Mouse (Mus musculus): ENCODE data around the gene Polm. TPM values are rescaled to one million over a fixed set of nuclear protein-coding genes. Genes with fewer than 3 reads are reported as not detected.

Gene Polm
- polyA plus RNA-seq, 1 experiment, result 14.7 TPM

- Histone ChIP-seq H3K4me3 (ENCODE audit: insufficient read depth, low read depth, low read length) (0 out of 2 replicates have a peak overlapping the region, but pooled peaks have one; percentile 7), H3K4me1 (ENCODE audit: control insufficient read depth, insufficient read depth, low read length) (peaks cover 5% of the 10 kb centered on the region; the same call in 1 of the 2 replicates), H3K27me3 (replicated peaks; ENCODE audit: control insufficient read depth, insufficient read depth, low read length) (no peaks in the 10 kb centered on the region), H3K27ac (ENCODE audit: insufficient read depth, low read depth, low read length) (no peak overlapping the region), H3K36me3 (ENCODE audit: control insufficient read depth, insufficient read depth, low read length) (no peaks in the 10 kb centered on the region)
- WGBS, result 6% methylated on average over 5 of the region's 5 CpGs
- no peak for DNase-seq
- TF ChIP-seq CTCF (conservative IDR thresholded peaks at IDR 0.05; ENCODE audit: insufficient read depth, insufficient read length, low read depth, low read length), result no peak
- no peak for TF ChIP-seq POLR2A (IDR thresholded peaks at IDR 0.05; ENCODE audit: low read depth, low read length)
Observed at GRCm38 (mm10) chr11:5877421-5877820, 39.6 kb upstream of the Polm start.

GRCm38 (mm10) chr11:5873192-5873591 is 35.4 kb upstream of the Polm start:
- 97% methylated on average over 9 of the region's 9 CpGs for WGBS
- no peaks in the 10 kb centered on the region for H3K36me3 ChIP-seq (ENCODE audit: control insufficient read depth, insufficient read depth, low read length)
- DNase-seq, result no peak
- no peaks in the 10 kb centered on the region for H3K4me1 ChIP-seq (ENCODE audit: control insufficient read depth, insufficient read depth, low read length)
- H3K4me3 ChIP-seq (ENCODE audit: insufficient read depth, low read depth, low read length), result no peak overlapping the region
- H3K27me3 ChIP-seq (replicated peaks; ENCODE audit: control insufficient read depth, insufficient read depth, low read length), result no peaks in the 10 kb centered on the region
- no peak overlapping the region for H3K27ac ChIP-seq (ENCODE audit: insufficient read depth, low read depth, low read length)
- TF ChIP-seq CTCF (conservative IDR thresholded peaks at IDR 0.05; ENCODE audit: insufficient read depth, insufficient read length, low read depth, low read length) (no peak), POLR2A (IDR thresholded peaks at IDR 0.05; ENCODE audit: low read depth, low read length) (no peak)

DNA sequence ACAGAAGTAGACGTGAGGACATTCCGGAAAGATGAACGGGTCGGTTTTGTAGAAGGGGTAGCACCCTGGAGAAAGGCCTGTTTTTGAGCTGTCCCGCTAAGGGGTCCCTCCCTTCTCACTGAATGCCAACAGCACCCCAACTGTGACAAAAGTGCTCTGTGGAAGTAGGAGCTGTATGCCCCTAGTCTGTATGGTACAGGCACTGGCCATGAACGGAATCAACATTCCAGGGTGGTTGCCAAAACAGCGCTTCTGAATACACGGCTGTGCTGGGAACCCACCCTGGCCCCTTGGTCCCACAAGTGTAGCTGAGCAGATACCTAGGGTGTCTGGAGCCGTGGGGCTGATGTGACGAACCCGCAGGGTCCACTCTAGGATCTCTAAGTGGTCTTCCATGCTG is 34.9 kb upstream of the Polm start:
- no peaks in the 10 kb centered on the region for H3K4me1 ChIP-seq (ENCODE audit: control insufficient read depth, insufficient read depth, low read length)
- H3K27me3 ChIP-seq (replicated peaks; ENCODE audit: control insufficient read depth, insufficient read depth, low read length), result no peaks in the 10 kb centered on the region
- H3K4me3 ChIP-seq (ENCODE audit: insufficient read depth, low read depth, low read length), result no peak overlapping the region
- 96% methylated on average over 11 of the region's 11 CpGs for WGBS
- H3K27ac ChIP-seq (ENCODE audit: insufficient read depth, low read depth, low read length), result no peak overlapping the region
- no peak for DNase-seq
- TF ChIP-seq POLR2A (IDR thresholded peaks at IDR 0.05; ENCODE audit: low read depth, low read length), result no peak
- H3K36me3 ChIP-seq (ENCODE audit: control insufficient read depth, insufficient read depth, low read length), result no peaks in the 10 kb centered on the region

DNA sequence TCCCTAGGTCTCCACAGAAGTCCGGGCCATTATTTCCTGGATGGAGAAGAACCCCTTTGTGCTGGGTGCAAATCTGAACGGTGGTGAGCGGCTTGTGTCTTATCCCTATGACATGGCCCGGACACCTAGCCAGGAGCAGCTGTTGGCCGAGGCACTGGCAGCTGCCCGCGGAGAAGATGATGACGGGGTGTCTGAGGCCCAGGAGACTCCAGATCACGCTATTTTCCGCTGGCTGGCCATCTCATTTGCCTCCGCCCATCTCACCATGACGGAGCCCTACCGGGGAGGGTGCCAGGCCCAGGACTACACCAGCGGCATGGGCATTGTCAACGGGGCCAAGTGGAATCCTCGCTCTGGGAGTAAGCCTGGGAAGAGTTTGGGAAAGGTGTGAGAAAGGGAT is 32.3 kb upstream of the Polm start:
- Histone ChIP-seq H3K36me3 (ENCODE audit: control insufficient read depth, insufficient read depth, low read length) (no peaks in the 10 kb centered on the region), H3K27me3 (replicated peaks; ENCODE audit: control insufficient read depth, insufficient read depth, low read length) (no peaks in the 10 kb centered on the region), H3K4me3 (ENCODE audit: insufficient read depth, low read depth, low read length) (no peak overlapping the region), H3K4me1 (ENCODE audit: control insufficient read depth, insufficient read depth, low read length) (no peaks in the 10 kb centered on the region), H3K27ac (ENCODE audit: insufficient read depth, low read depth, low read length) (no peak overlapping the region)
- 90% methylated on average over 16 of the region's 16 CpGs for WGBS
- no peak for DNase-seq
- TF ChIP-seq POLR2A (IDR thresholded peaks at IDR 0.05; ENCODE audit: low read depth, low read length) (no peak), CTCF (conservative IDR thresholded peaks at IDR 0.05; ENCODE audit: insufficient read depth, insufficient read length, low read depth, low read length) (no peak)

DNA sequence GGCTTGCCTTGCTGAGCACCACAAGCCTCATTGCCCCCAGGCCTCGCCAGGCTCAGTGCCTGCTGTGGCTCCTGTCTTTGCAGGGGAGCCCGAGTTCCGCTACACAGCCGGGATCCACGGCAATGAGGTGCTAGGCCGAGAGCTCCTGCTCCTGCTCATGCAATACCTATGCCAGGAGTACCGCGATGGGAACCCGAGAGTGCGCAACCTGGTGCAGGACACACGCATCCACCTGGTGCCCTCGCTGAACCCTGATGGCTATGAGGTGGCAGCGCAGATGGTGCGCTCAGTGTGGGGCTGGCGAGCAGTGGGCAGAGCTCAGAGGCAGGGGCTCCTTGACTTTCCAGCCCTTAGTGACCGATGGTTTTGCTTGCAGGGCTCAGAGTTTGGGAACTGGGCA is 31.5 kb upstream of the Polm start:
- Histone ChIP-seq H3K4me3 (ENCODE audit: insufficient read depth, low read depth, low read length) (no peak overlapping the region), H3K27me3 (replicated peaks; ENCODE audit: control insufficient read depth, insufficient read depth, low read length) (no peaks in the 10 kb centered on the region), H3K27ac (ENCODE audit: insufficient read depth, low read depth, low read length) (no peak overlapping the region), H3K4me1 (ENCODE audit: control insufficient read depth, insufficient read depth, low read length) (no peaks in the 10 kb centered on the region), H3K36me3 (ENCODE audit: control insufficient read depth, insufficient read depth, low read length) (no peaks in the 10 kb centered on the region)
- no peak for TF ChIP-seq POLR2A (IDR thresholded peaks at IDR 0.05; ENCODE audit: low read depth, low read length)
- TF ChIP-seq CTCF (conservative IDR thresholded peaks at IDR 0.05; ENCODE audit: insufficient read depth, insufficient read length, low read depth, low read length), result no peak
- DNase-seq, result no peak
- 94% methylated on average over 16 of the region's 16 CpGs for WGBS

GRCm38 (mm10) chr11:5868324-5868723 is 30.5 kb upstream of the Polm start:
- Histone ChIP-seq H3K27ac (ENCODE audit: insufficient read depth, low read depth, low read length) (peak overlapping the region; percentile 54; the same call in 1 of the 2 replicates), H3K36me3 (ENCODE audit: control insufficient read depth, insufficient read depth, low read length) (no peaks in the 10 kb centered on the region)
- DNase-seq, result peak; percentile 64

DNA sequence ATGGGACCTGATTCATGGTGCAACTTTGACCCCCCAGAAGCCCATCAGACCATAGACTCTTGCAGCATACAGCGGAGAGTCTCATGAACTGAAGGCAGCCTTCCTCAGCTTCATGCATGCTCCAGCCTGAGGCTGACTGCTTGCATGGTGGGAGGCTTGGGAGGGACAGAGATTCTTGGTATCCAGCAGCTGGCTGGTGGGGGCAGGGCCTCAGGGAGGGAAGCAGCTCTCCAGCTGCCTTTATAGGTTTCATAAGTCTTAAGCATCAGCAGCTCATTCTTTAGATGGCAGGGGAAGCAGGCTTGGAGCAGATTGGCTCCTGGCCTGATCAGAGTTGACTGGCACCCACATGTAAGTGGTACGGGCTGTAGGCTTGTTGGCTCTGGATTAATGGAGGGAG is 29.4 kb upstream of the Polm start:
- no peak for DNase-seq
- H3K27ac ChIP-seq (ENCODE audit: insufficient read depth, low read depth, low read length), result no peak overlapping the region
- H3K4me1 ChIP-seq (ENCODE audit: control insufficient read depth, insufficient read depth, low read length), result no peaks in the 10 kb centered on the region
- H3K27me3 ChIP-seq (replicated peaks; ENCODE audit: control insufficient read depth, insufficient read depth, low read length), result no peaks in the 10 kb centered on the region
- 82% methylated on average over 2 of the region's 2 CpGs for WGBS
- H3K4me3 ChIP-seq (ENCODE audit: insufficient read depth, low read depth, low read length), result no peak overlapping the region
- H3K36me3 ChIP-seq (ENCODE audit: control insufficient read depth, insufficient read depth, low read length), result no peaks in the 10 kb centered on the region
- TF ChIP-seq CTCF (conservative IDR thresholded peaks at IDR 0.05; ENCODE audit: insufficient read depth, insufficient read length, low read depth, low read length), result no peak
- TF ChIP-seq POLR2A (IDR thresholded peaks at IDR 0.05; ENCODE audit: low read depth, low read length), result no peak

More at GRCm38 (mm10) chr11:5868324-5868723, 30.5 kb upstream of the Polm start:
- Histone ChIP-seq H3K4me3 (ENCODE audit: insufficient read depth, low read depth, low read length) (no peak overlapping the region), H3K4me1 (ENCODE audit: control insufficient read depth, insufficient read depth, low read length) (no peaks in the 10 kb centered on the region), H3K27me3 (replicated peaks; ENCODE audit: control insufficient read depth, insufficient read depth, low read length) (no peaks in the 10 kb centered on the region)
- whole genome bisulfite sequencing, result 80% methylated on average over 12 of the region's 12 CpGs
- TF ChIP-seq POLR2A (IDR thresholded peaks at IDR 0.05; ENCODE audit: low read depth, low read length) (no peak), CTCF (conservative IDR thresholded peaks at IDR 0.05; ENCODE audit: insufficient read depth, insufficient read length, low read depth, low read length) (no peak)

Data from kidney, adult 2 months (tissue).